Mouse (Mus musculus): ENCODE measurements around the gene Anxa1. TPM values are rescaled to one million over a fixed set of nuclear protein-coding genes. Genes with fewer than 3 reads are reported as not detected.

Gene Anxa1
- total and polyA plus RNA-seq, 2 experiments: 1.0 to 3.6 TPM

GRCm38 (mm10) chr19:20366571-20366970 lies 24.2 kb downstream of the Anxa1 start:
- H3K27ac ChIP-seq (replicated peaks; ENCODE audit: insufficient read depth, low read depth, low read length): no peak overlapping the region
- DNase-seq (ENCODE audit: extremely low read depth, low read depth, low spot score): no peak
- no peaks in the 10 kb centered on the region for H3K79me2 ChIP-seq (ENCODE audit: control insufficient read depth, insufficient read depth, low read length)
- no peak overlapping the region for H3K4me3 ChIP-seq (ENCODE audit: insufficient read depth, low read depth, low read length)
- H3K27me3 ChIP-seq (ENCODE audit: control insufficient read depth, insufficient read depth, low read length): no peaks in the 10 kb centered on the region
- no peak overlapping the region for H3K9ac ChIP-seq (ENCODE audit: low read depth, low read length)
- no peaks in the 10 kb centered on the region for H3K4me1 ChIP-seq (ENCODE audit: control insufficient read depth, insufficient read depth, low read length)
- H3K36me3 ChIP-seq (ENCODE audit: control insufficient read depth, insufficient read depth, low read length): no peaks in the 10 kb centered on the region
- WGBS: 81% methylated on average over 5 of the region's 5 CpGs
- TF ChIP-seq POLR2A (IDR thresholded peaks at IDR 0.05; ENCODE audit: extremely low read depth, insufficient read depth, low read length): no peak
- no peak for TF ChIP-seq CTCF (IDR thresholded peaks at IDR 0.05; ENCODE audit: low read depth, low read length)

GRCm38 (mm10) chr19:20366010-20366409 lies 24.7 kb downstream of the Anxa1 start:
- Histone ChIP-seq H3K79me2 (ENCODE audit: control insufficient read depth, insufficient read depth, low read length) (no peaks in the 10 kb centered on the region), H3K9ac (ENCODE audit: low read depth, low read length) (no peak overlapping the region), H3K27ac (replicated peaks; ENCODE audit: insufficient read depth, low read depth, low read length) (no peak overlapping the region), H3K4me1 (ENCODE audit: control insufficient read depth, insufficient read depth, low read length) (no peaks in the 10 kb centered on the region), H3K36me3 (ENCODE audit: control insufficient read depth, insufficient read depth, low read length) (no peaks in the 10 kb centered on the region), H3K4me3 (ENCODE audit: insufficient read depth, low read depth, low read length) (no peak overlapping the region), H3K27me3 (ENCODE audit: control insufficient read depth, insufficient read depth, low read length) (no peaks in the 10 kb centered on the region)
- no peak for TF ChIP-seq POLR2A (IDR thresholded peaks at IDR 0.05; ENCODE audit: extremely low read depth, insufficient read depth, low read length)
- TF ChIP-seq CTCF (IDR thresholded peaks at IDR 0.05; ENCODE audit: low read depth, low read length): no peak
- 84% methylated on average over 2 of the region's 2 CpGs for WGBS
- no peak for DNase-seq (ENCODE audit: extremely low read depth, low read depth, low spot score)

- Histone ChIP-seq H3K4me1 (ENCODE audit: control insufficient read depth, insufficient read depth, low read length) (no peaks in the 10 kb centered on the region), H3K4me3 (ENCODE audit: insufficient read depth, low read depth, low read length) (no peak overlapping the region), H3K36me3 (ENCODE audit: control insufficient read depth, insufficient read depth, low read length) (no peaks in the 10 kb centered on the region), H3K27me3 (ENCODE audit: control insufficient read depth, insufficient read depth, low read length) (no peaks in the 10 kb centered on the region), H3K27ac (replicated peaks; ENCODE audit: insufficient read depth, low read depth, low read length) (no peak overlapping the region), H3K9ac (ENCODE audit: low read depth, low read length) (no peak overlapping the region), H3K79me2 (ENCODE audit: control insufficient read depth, insufficient read depth, low read length) (no peaks in the 10 kb centered on the region)
- 71% methylated on average over 2 of the region's 2 CpGs for WGBS
- DNase-seq (ENCODE audit: extremely low read depth, low read depth, low spot score): no peak
- TF ChIP-seq CTCF (IDR thresholded peaks at IDR 0.05; ENCODE audit: low read depth, low read length) (no peak), POLR2A (IDR thresholded peaks at IDR 0.05; ENCODE audit: extremely low read depth, insufficient read depth, low read length) (no peak)
Observed at GRCm38 (mm10) chr19:20365364-20365763, 25.4 kb downstream of the Anxa1 start.

GRCm38 (mm10) chr19:20364931-20365330 lies 25.8 kb downstream of the Anxa1 start:
- no peaks in the 10 kb centered on the region for H3K79me2 ChIP-seq (ENCODE audit: control insufficient read depth, insufficient read depth, low read length)
- no peak for DNase-seq (ENCODE audit: extremely low read depth, low read depth, low spot score)
- H3K4me1 ChIP-seq (ENCODE audit: control insufficient read depth, insufficient read depth, low read length): no peaks in the 10 kb centered on the region
- H3K9ac ChIP-seq (ENCODE audit: low read depth, low read length): no peak overlapping the region
- WGBS: 82% methylated on average over 13 of the region's 13 CpGs
- H3K36me3 ChIP-seq (ENCODE audit: control insufficient read depth, insufficient read depth, low read length): no peaks in the 10 kb centered on the region
- no peaks in the 10 kb centered on the region for H3K27me3 ChIP-seq (ENCODE audit: control insufficient read depth, insufficient read depth, low read length)
- H3K27ac ChIP-seq (replicated peaks; ENCODE audit: insufficient read depth, low read depth, low read length): no peak overlapping the region
- TF ChIP-seq POLR2A (IDR thresholded peaks at IDR 0.05; ENCODE audit: extremely low read depth, insufficient read depth, low read length) (no peak), CTCF (IDR thresholded peaks at IDR 0.05; ENCODE audit: low read depth, low read length) (no peak)
- no peak overlapping the region for H3K4me3 ChIP-seq (ENCODE audit: insufficient read depth, low read depth, low read length)

- no peak overlapping the region for H3K4me3 ChIP-seq (ENCODE audit: insufficient read depth, low read depth, low read length)
- H3K9ac ChIP-seq (ENCODE audit: low read depth, low read length): no peak overlapping the region
- H3K27ac ChIP-seq (replicated peaks; ENCODE audit: insufficient read depth, low read depth, low read length): no peak overlapping the region
- TF ChIP-seq POLR2A (IDR thresholded peaks at IDR 0.05; ENCODE audit: extremely low read depth, insufficient read depth, low read length) (no peak), CTCF (IDR thresholded peaks at IDR 0.05; ENCODE audit: low read depth, low read length) (no peak)
- DNase-seq (ENCODE audit: extremely low read depth, low read depth, low spot score): peak; percentile 9
- H3K79me2 ChIP-seq (ENCODE audit: control insufficient read depth, insufficient read depth, low read length): no peaks in the 10 kb centered on the region
- WGBS: 67% methylated on average over 10 of the region's 10 CpGs
- no peaks in the 10 kb centered on the region for H3K36me3 ChIP-seq (ENCODE audit: control insufficient read depth, insufficient read depth, low read length)
- no peaks in the 10 kb centered on the region for H3K4me1 ChIP-seq (ENCODE audit: control insufficient read depth, insufficient read depth, low read length)
- no peaks in the 10 kb centered on the region for H3K27me3 ChIP-seq (ENCODE audit: control insufficient read depth, insufficient read depth, low read length)
Observed at GRCm38 (mm10) chr19:20363221-20363620, 27.5 kb downstream of the Anxa1 start.

GRCm38 (mm10) chr19:20361917-20362577 lies 28.7 kb downstream of the Anxa1 start:
- Histone ChIP-seq H3K27me3 (ENCODE audit: control insufficient read depth, insufficient read depth, low read length) (no peaks in the 10 kb centered on the region), H3K4me1 (ENCODE audit: control insufficient read depth, insufficient read depth, low read length) (no peaks in the 10 kb centered on the region), H3K79me2 (ENCODE audit: control insufficient read depth, insufficient read depth, low read length) (no peaks in the 10 kb centered on the region), H3K4me3 (ENCODE audit: insufficient read depth, low read depth, low read length) (no peak overlapping the region), H3K27ac (replicated peaks; ENCODE audit: insufficient read depth, low read depth, low read length) (no peak overlapping the region), H3K36me3 (ENCODE audit: control insufficient read depth, insufficient read depth, low read length) (no peaks in the 10 kb centered on the region), H3K9ac (ENCODE audit: low read depth, low read length) (no peak overlapping the region)
- WGBS: 51% methylated on average over 2 of the region's 2 CpGs
- TF ChIP-seq CTCF (IDR thresholded peaks at IDR 0.05; ENCODE audit: low read depth, low read length) (peak; percentile 12; the same call in 1 of the 2 replicates), POLR2A (IDR thresholded peaks at IDR 0.05; ENCODE audit: extremely low read depth, insufficient read depth, low read length) (no peak)
- DNase-seq (ENCODE audit: extremely low read depth, low read depth, low spot score): peak; percentile 39

Measured in liver, adult 2 months (tissue).